Mouse (Mus musculus) ovary, adult 18-20 months (tissue): Measurements from ENCODE around the gene Nt5dc1.
"Not testable (repeated sequence)": the region's sequence is repeated elsewhere in the genome, so short reads cannot be mapped to it uniquely, and the experiment has no call there.

Experiments used
- DNase-seq: peaks from one replicate; pipeline ENCODE4 v3.0.0; 2022; ENCODE audit warnings: low spot score, mixed read lengths

The Nt5dc1 gene

GRCm38 (mm10) chr10:34418204-34418756, at the start of gene Nt5dc1:
TSS of gene Nt5dc1 (minus strand) at chr10:34418552.
- DNase-seq, result peak; percentile 88

GRCm38 (mm10) chr10:34464321-34464720, 46.0 kb upstream of the Nt5dc1 start:
- DNase-seq, result no peak

GRCm38 (mm10) chr10:34461451-34461850, 43.1 kb upstream of the Nt5dc1 start:
- DNase-seq, result no peak

GRCm38 (mm10) chr10:34449469-34449868, 31.1 kb upstream of the Nt5dc1 start:
- no peak for DNase-seq

GRCm38 (mm10) chr10:34434191-34434590, 15.8 kb upstream of the Nt5dc1 start:
- not testable (repeated sequence) for DNase-seq

GRCm38 (mm10) chr10:34431783-34432182, 13.4 kb upstream of the Nt5dc1 start:
- no peak for DNase-seq

GRCm38 (mm10) chr10:34418794-34419193, 442 bp upstream of the Nt5dc1 start:
- DNase-seq, result not testable (repeated sequence)

GRCm38 (mm10) chr10:34399267-34399666, 19.1 kb downstream of the Nt5dc1 start:
- no peak for DNase-seq

- DNase-seq, result no peak
Measured at GRCm38 (mm10) chr10:34396959-34397358, 21.4 kb downstream of the Nt5dc1 start.

GRCm38 (mm10) chr10:34389681-34390080, 28.7 kb downstream of the Nt5dc1 start, which contains the start of gene Col10a1:
TSS of gene Col10a1 (plus strand) at chr10:34389981.
- DNase-seq, result no peak

- DNase-seq, result no peak
Measured at GRCm38 (mm10) chr10:34385636-34386035, 32.7 kb downstream of the Nt5dc1 start.

- no peak for DNase-seq
Measured at GRCm38 (mm10) chr10:34373332-34373731, 45.0 kb downstream of the Nt5dc1 start.

- no peak for DNase-seq
Measured at GRCm38 (mm10) chr10:34368138-34368537, 50.2 kb downstream of the Nt5dc1 start.

- no peak for DNase-seq
Measured at GRCm38 (mm10) chr10:34363756-34364155, 54.6 kb downstream of the Nt5dc1 start.

- no peak for DNase-seq
Measured at GRCm38 (mm10) chr10:34358263-34358662, 60.1 kb downstream of the Nt5dc1 start.

- no peak for DNase-seq
Measured at GRCm38 (mm10) chr10:34352166-34352565, 66.2 kb downstream of the Nt5dc1 start.

- no peak for DNase-seq
Measured at GRCm38 (mm10) chr10:34341886-34342285, 76.5 kb downstream of the Nt5dc1 start.

- no peak for DNase-seq
Measured at GRCm38 (mm10) chr10:34341014-34341413, 77.3 kb downstream of the Nt5dc1 start.

- DNase-seq, result no peak
Measured at GRCm38 (mm10) chr10:34328310-34328709, 90.0 kb downstream of the Nt5dc1 start.

- no peak for DNase-seq
Measured at GRCm38 (mm10) chr10:34327144-34327543, 91.2 kb downstream of the Nt5dc1 start.

GRCm38 (mm10) chr10:34326701-34327100, 91.7 kb downstream of the Nt5dc1 start:
- no peak for DNase-seq

GRCm38 (mm10) chr10:34320809-34321208, 97.5 kb downstream of the Nt5dc1 start:
- DNase-seq, result no peak

- no peak for DNase-seq
Measured at GRCm38 (mm10) chr10:34317217-34317606, 101.1 kb downstream of the Nt5dc1 start.

- peak; percentile 49 for DNase-seq
Measured at GRCm38 (mm10) chr10:34316571-34317216, 101.7 kb downstream of the Nt5dc1 start.
